Mouse (Mus musculus) embryonic facial prominence, embryonic 12.5 days (tissue): ENCODE measurements around the gene Ppp1r3g. TPM values are rescaled to one million over a fixed set of nuclear protein-coding genes. Genes with fewer than 3 reads are reported as not detected.
"Not testable (repeated sequence)": the region's sequence is repeated elsewhere in the genome, so short reads cannot be mapped to it uniquely, and the experiment has no call there.

Source experiments
- ATAC-seq: fragments of 200-750 bp; cut with Nextera tagmentation; 2 replicates; pipeline ENCODE4 v1.8.0; 2017; ENCODE audit not compliant: insufficient number of reproducible peaks, insufficient read depth, low FRiP score, low TSS enrichment
- H3K27ac ChIP-seq: fragments of 300-500 bp; sonication (generic); 2 replicates; pipeline ENCODE4 v1.5.1; 2016; ENCODE audit warnings: mild to moderate bottlenecking
- H3K27me3 ChIP-seq: fragments of 300-500 bp; sonication (generic); 2 replicates; pipeline ENCODE4 v1.6.1; 2016; ENCODE audit warnings: mild to moderate bottlenecking, moderate library complexity
- H3K36me3 ChIP-seq: fragments of 300-500 bp; sonication (generic); 2 replicates; pipeline ENCODE4 v1.6.1; 2016; ENCODE audit warnings: mild to moderate bottlenecking
- H3K4me1 ChIP-seq: fragments of 300-500 bp; sonication (generic); 2 replicates; pipeline ENCODE4 v1.6.1; 2016
- H3K4me2 ChIP-seq: fragments of 300-500 bp; sonication (generic); replicated peaks from 2 replicates; pipeline ENCODE4 v1.6.1; 2016; ENCODE audit warnings: mild to moderate bottlenecking, moderate library complexity
- H3K4me3 ChIP-seq: fragments of 300-500 bp; sonication (generic); 2 replicates; pipeline ENCODE4 v1.5.1; 2016; ENCODE audit warnings: mild to moderate bottlenecking
- H3K9ac ChIP-seq: fragments of 300-500 bp; sonication (generic); 2 replicates; pipeline ENCODE4 v1.6.1; 2016; ENCODE audit warnings: mild to moderate bottlenecking, moderate library complexity
- H3K9me3 ChIP-seq: fragments of 300-500 bp; sonication (generic); 2 replicates; pipeline ENCODE4 v1.6.1; 2016; ENCODE audit warnings: mild to moderate bottlenecking, moderate library complexity
- WGBS: fragments of 180-500 bp; shearing (Covaris S2); methylation state at CpG from one replicate; pipeline ENCODE4 v1.1.7; 2016; 5-methylcytosine and 5-hydroxymethylcytosine counted together
- polyA plus RNA-seq: library from polyadenylated mRNA; unstranded; fragments of >200 nt; fragmentation: Nextera tagmentation; extraction: Ambion mirVana; gene quantifications from 2 replicates; pipeline ENCODE4 v1.2.1, GENCODE M21; 2016

The Ppp1r3g gene
- polyA plus RNA-seq, 1 experiment from 2014 or later: 0.93 TPM

- Histone ChIP-seq H3K4me2 (peak overlapping the region; percentile 96), H3K9me3 (no peaks in the 10 kb centered on the region), H3K4me3 (peak overlapping the region; percentile 67), H3K27ac (no peak overlapping the region), H3K9ac (peak overlapping the region; percentile 62), H3K4me1 (peaks cover 10% of the 10 kb centered on the region), H3K27me3 (peaks cover 16% of the 10 kb centered on the region), H3K36me3 (no peaks in the 10 kb centered on the region)
- ATAC-seq: peak; percentile 61; the same call in 1 of the 2 replicates
- WGBS: under 1% methylated on average over 38 of the region's 38 CpGs
These were observed 9.6 kb downstream of the Ppp1r3g start for GRCm38 (mm10) chr13:35968131-35968718.

GRCm38 (mm10) chr13:35968719-35969430 is 10.2 kb downstream of the Ppp1r3g start:
- Histone ChIP-seq H3K4me3 (peak overlapping the region; percentile 67), H3K9me3 (no peaks in the 10 kb centered on the region), H3K27ac (no peak overlapping the region), H3K36me3 (no peaks in the 10 kb centered on the region), H3K27me3 (peaks cover 16% of the 10 kb centered on the region), H3K4me2 (peak overlapping the region; percentile 96), H3K4me1 (peaks cover 10% of the 10 kb centered on the region), H3K9ac (peak overlapping the region; percentile 62)
- WGBS: under 1% methylated on average over 57 of the region's 57 CpGs
- ATAC-seq: peak; percentile 75

- Histone ChIP-seq H3K4me2 (peak overlapping the region; percentile 96), H3K9me3 (no peaks in the 10 kb centered on the region), H3K36me3 (no peaks in the 10 kb centered on the region), H3K27ac (no peak overlapping the region), H3K9ac (peak overlapping the region; percentile 62), H3K4me1 (peaks cover 10% of the 10 kb centered on the region), H3K4me3 (peak overlapping the region; percentile 67), H3K27me3 (peaks cover 16% of the 10 kb centered on the region)
- ATAC-seq: 0 out of 2 replicates have a peak, but pooled peaks have one; percentile 12
- under 1% methylated on average over 18 of the region's 18 CpGs for WGBS
These were observed 10.7 kb downstream of the Ppp1r3g start for GRCm38 (mm10) chr13:35969431-35969721.

- Histone ChIP-seq H3K36me3 (no peaks in the 10 kb centered on the region), H3K27me3 (peaks cover 16% of the 10 kb centered on the region), H3K4me1 (peaks cover 10% of the 10 kb centered on the region), H3K4me2 (peak overlapping the region; percentile 96), H3K27ac (no peak overlapping the region), H3K9ac (no peak overlapping the region), H3K9me3 (no peaks in the 10 kb centered on the region), H3K4me3 (peak overlapping the region; percentile 67)
- no peak for ATAC-seq
- WGBS: 24% methylated on average over 9 of the region's 9 CpGs
These were observed 11.2 kb downstream of the Ppp1r3g start for GRCm38 (mm10) chr13:35969829-35970228.

DNA sequence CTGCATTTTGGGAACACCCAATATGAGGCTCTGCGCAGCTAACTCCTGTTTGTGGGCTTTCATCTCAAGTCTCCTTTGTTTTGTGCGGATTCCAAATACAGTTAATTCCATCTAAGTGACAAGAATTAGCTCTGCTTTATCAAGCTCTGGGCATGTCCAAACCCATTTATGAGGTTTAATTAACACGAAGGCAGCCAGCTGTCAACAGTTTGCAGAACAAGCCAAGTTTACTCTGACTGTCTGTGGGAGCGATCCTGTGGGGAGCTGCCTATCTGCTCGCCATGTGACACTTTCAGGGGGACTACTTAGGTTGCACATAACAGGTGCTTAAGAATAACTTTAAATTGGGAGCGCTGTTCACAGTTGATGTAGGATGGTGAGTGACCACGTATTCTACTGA is 18.3 kb downstream of the Ppp1r3g start:
- Histone ChIP-seq H3K4me3 (no peak overlapping the region), H3K27me3 (no peaks in the 10 kb centered on the region), H3K4me1 (no peaks in the 10 kb centered on the region), H3K9me3 (no peaks in the 10 kb centered on the region), H3K27ac (no peak overlapping the region), H3K4me2 (no peak overlapping the region), H3K9ac (no peak overlapping the region), H3K36me3 (peaks cover 9% of the 10 kb centered on the region; the same call in 1 of the 2 replicates)
- WGBS: 90% methylated on average over 7 of the region's 7 CpGs
- ATAC-seq: no peak

GRCm38 (mm10) chr13:35980471-35980870 is 21.8 kb downstream of the Ppp1r3g start:
- no peak overlapping the region for H3K4me3 ChIP-seq
- H3K4me1 ChIP-seq: no peaks in the 10 kb centered on the region
- H3K36me3 ChIP-seq: peaks cover 9% of the 10 kb centered on the region; the same call in 1 of the 2 replicates
- H3K4me2 ChIP-seq: no peak overlapping the region
- H3K9ac ChIP-seq: no peak overlapping the region
- 78% methylated on average over 4 of the region's 4 CpGs for WGBS
- no peaks in the 10 kb centered on the region for H3K27me3 ChIP-seq
- H3K27ac ChIP-seq: no peak overlapping the region
- ATAC-seq: no peak
- no peaks in the 10 kb centered on the region for H3K9me3 ChIP-seq

GRCm38 (mm10) chr13:35982985-35983384 is 24.3 kb downstream of the Ppp1r3g start:
- H3K9ac ChIP-seq: no peak overlapping the region
- 95% methylated on average over 6 of the region's 6 CpGs for WGBS
- H3K27ac ChIP-seq: no peak overlapping the region
- no peaks in the 10 kb centered on the region for H3K9me3 ChIP-seq
- H3K4me1 ChIP-seq: no peaks in the 10 kb centered on the region
- ATAC-seq: no peak
- no peaks in the 10 kb centered on the region for H3K27me3 ChIP-seq
- H3K36me3 ChIP-seq: peaks cover 6% of the 10 kb centered on the region; the same call in 1 of the 2 replicates
- H3K4me2 ChIP-seq: no peak overlapping the region
- H3K4me3 ChIP-seq: no peak overlapping the region

DNA sequence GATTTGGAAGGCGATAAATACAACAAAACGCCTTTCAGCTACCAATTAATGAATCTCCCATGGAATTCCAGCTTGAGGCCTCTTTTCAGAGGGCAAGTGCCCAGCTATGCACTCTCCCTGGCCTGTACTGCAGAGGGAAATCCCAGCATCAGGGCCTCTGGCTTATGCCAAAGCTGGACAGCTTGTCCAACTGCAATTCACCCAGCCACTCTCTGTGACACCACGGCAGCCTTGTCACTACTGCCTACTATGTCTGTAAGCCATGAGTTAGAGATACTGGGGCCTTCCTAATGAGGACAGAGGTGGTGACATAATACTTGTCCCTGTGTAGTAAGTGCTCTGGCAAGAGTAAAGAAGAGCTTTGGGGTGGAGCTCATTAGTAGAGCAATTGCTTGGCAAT is 30.7 kb downstream of the Ppp1r3g start:
- Histone ChIP-seq H3K4me1 (no peaks in the 10 kb centered on the region), H3K27ac (no peak overlapping the region), H3K36me3 (no peaks in the 10 kb centered on the region), H3K4me3 (no peak overlapping the region), H3K27me3 (no peaks in the 10 kb centered on the region), H3K9me3 (no peaks in the 10 kb centered on the region), H3K9ac (no peak overlapping the region), H3K4me2 (no peak overlapping the region)
- 76% methylated on average over 3 of the region's 3 CpGs for WGBS
- ATAC-seq: no peak

DNA sequence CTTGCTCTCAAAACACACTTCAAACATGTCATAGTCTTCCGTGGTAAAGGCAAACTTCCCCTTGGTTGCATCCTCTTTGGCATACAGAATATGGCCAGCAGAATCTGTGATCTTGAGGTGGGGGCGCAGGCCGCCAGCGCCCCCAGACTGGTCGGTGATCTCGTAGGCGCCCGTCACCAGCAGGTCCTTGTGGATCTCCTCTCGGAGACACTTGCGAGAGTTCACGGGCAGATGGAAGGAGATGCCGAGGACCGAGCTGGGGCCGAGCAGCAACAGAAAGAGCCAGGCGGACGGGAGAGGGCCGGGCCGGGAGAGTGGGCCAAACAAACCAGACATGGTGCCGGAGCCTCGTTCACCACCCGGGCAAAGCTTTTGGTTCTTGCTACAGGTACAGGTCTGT is 32.5 kb downstream of the Ppp1r3g start:
- H3K27me3 ChIP-seq, H3K4me1 ChIP-seq, H3K27ac ChIP-seq, H3K9ac ChIP-seq, H3K36me3 ChIP-seq, ATAC-seq, H3K4me3 ChIP-seq, H3K9me3 ChIP-seq, H3K4me2 ChIP-seq: not testable (repeated sequence)
- 96% methylated on average over 21 of the region's 21 CpGs for WGBS

- no peaks in the 10 kb centered on the region for H3K9me3 ChIP-seq
- H3K4me2 ChIP-seq: no peak overlapping the region
- H3K9ac ChIP-seq: no peak overlapping the region
- no peak for ATAC-seq
- H3K4me1 ChIP-seq: no peaks in the 10 kb centered on the region
- H3K4me3 ChIP-seq: no peak overlapping the region
- 86% methylated on average over 8 of the region's 8 CpGs for WGBS
- no peak overlapping the region for H3K27ac ChIP-seq
- H3K27me3 ChIP-seq: no peaks in the 10 kb centered on the region
- H3K36me3 ChIP-seq: no peaks in the 10 kb centered on the region
These were observed 35.4 kb downstream of the Ppp1r3g start for GRCm38 (mm10) chr13:35994067-35994466.

DNA sequence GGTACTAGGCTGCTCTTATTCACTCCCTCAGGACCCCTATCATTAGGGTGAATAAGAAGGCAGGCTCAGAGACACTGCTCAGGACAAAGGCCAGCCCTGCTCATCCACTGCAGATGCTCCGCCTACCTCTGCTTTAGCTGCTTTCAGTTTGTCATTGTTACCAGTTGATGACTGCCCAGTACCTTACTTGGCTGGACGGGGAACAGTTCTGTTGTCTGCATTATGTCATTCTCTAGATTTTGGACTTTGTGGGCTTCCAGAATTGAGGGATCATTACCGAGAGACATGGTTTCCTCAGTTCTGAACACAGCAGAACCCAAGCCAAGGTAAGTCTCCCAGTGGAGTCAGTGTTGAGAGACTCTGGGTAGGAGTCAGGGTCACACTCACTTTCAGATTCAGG is 36.6 kb downstream of the Ppp1r3g start:
- ATAC-seq: no peak
- 81% methylated on average over 3 of the region's 3 CpGs for WGBS
- H3K4me2 ChIP-seq: no peak overlapping the region

GRCm38 (mm10) chr13:35995696-35996426 is 37.2 kb downstream of the Ppp1r3g start:
- Histone ChIP-seq H3K9ac (no peak overlapping the region), H3K36me3 (no peaks in the 10 kb centered on the region), H3K27ac (no peak overlapping the region), H3K4me2 (no peak overlapping the region), H3K9me3 (no peaks in the 10 kb centered on the region), H3K4me1 (no peaks in the 10 kb centered on the region), H3K4me3 (no peak overlapping the region), H3K27me3 (no peaks in the 10 kb centered on the region)
- WGBS: 66% methylated on average over 2 of the region's 2 CpGs
- ATAC-seq: no peak

More for the DNA sequence above, 36.6 kb downstream of the Ppp1r3g start:
- no peak overlapping the region for H3K9ac ChIP-seq
- no peaks in the 10 kb centered on the region for H3K27me3 ChIP-seq
- no peaks in the 10 kb centered on the region for H3K4me1 ChIP-seq
- H3K36me3 ChIP-seq: no peaks in the 10 kb centered on the region
- no peak overlapping the region for H3K4me3 ChIP-seq
- no peak overlapping the region for H3K27ac ChIP-seq
- no peaks in the 10 kb centered on the region for H3K9me3 ChIP-seq
